Mouse (Mus musculus): Measurements from ENCODE around the gene Atp2b4. TPM values are rescaled to one million over a fixed set of nuclear protein-coding genes. Genes with fewer than 3 reads are reported as not detected.

The Atp2b4 gene
- polyA plus RNA-seq, 1 experiment from 2014 or later = 13.4 TPM

DNA sequence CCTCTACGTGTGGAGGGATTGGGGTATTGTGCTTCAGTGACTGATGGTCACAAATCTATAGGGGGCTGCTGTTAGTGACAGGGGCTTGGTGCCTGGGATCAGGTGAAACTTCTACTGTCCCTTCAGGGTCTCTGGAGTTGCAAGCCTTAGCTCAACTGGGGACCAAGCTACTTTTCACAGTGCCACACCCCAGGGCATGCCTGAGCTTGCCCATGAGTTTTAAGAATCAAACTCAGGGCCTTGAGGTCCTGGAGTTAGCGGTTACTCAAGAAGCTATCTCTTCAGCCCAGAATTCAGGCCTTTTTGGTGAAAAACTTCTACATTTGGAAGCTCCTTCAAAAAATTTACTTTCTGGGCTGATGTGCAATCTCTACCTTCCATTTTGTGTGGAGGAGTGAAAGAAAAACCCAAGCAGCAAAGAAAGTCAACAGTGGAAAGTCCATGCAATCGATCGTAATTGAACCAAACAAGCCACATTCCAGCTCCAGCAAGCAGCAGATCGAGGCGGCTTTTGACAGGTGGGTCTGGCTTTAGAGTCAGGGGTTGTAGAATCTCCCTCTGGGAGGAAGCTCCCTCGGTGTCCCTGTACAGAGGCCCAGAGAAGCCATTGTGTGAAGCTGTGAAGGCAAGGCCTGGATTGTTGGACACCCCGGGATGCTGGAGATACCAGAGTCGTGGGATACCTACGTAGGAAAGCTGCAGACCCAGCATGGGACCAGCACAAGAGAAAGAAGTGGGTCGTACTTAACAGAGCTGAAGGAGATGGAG lies 136.5 kb downstream of the Atp2b4 start:
- Histone ChIP-seq H3K4me2 (ENCODE audit: low read length) (no peak overlapping the region), H3K27me3 (ENCODE audit: control insufficient read depth, insufficient read depth, low read depth, low read length) (no peaks in the 10 kb centered on the region), H3K4me3 (ENCODE audit: low read depth, low read length) (no peak overlapping the region), H3K4me1 (ENCODE audit: control insufficient read depth, insufficient read depth, low read length) (peaks cover 10% of the 10 kb centered on the region), H3K9me3 (replicated peaks; ENCODE audit: control insufficient read depth, low read length, poor library complexity, severe bottlenecking) (no peaks in the 10 kb centered on the region), H3K27ac (ENCODE audit: low read length) (no peak overlapping the region), H3K36me3 (ENCODE audit: control insufficient read depth, insufficient read depth, low read length) (no peaks in the 10 kb centered on the region), H3K9ac (ENCODE audit: low read depth, low read length) (no peak overlapping the region)
- 57% methylated on average over 11 of the region's 11 CpGs for whole genome bisulfite sequencing
- ATAC-seq = no peak

DNA sequence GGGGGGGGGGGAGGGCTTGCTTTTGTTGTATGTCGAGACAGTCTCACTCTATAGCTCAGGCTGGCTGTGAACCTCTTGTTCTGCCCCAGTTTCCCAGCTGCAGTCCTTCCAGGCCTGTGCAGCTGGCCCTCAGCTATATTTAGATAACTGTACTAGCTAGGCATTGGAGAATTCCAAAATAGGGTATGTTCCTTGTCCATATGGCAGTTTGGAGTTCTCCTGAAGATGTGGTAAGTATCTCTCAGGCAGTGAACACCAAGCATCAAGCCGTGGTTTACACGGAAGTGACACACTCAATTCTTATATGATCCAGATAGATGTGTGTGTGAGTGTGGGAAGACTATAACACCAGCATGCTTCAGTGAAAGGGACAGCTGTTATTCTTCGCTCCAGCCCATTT lies 137.4 kb downstream of the Atp2b4 start:
- Histone ChIP-seq H3K4me2 (ENCODE audit: low read length) (no peak overlapping the region), H3K36me3 (ENCODE audit: control insufficient read depth, insufficient read depth, low read length) (no peaks in the 10 kb centered on the region), H3K27me3 (ENCODE audit: control insufficient read depth, insufficient read depth, low read depth, low read length) (no peaks in the 10 kb centered on the region), H3K27ac (ENCODE audit: low read length) (no peak overlapping the region), H3K9ac (ENCODE audit: low read depth, low read length) (no peak overlapping the region), H3K4me1 (ENCODE audit: control insufficient read depth, insufficient read depth, low read length) (peaks cover 18% of the 10 kb centered on the region), H3K9me3 (replicated peaks; ENCODE audit: control insufficient read depth, low read length, poor library complexity, severe bottlenecking) (no peaks in the 10 kb centered on the region), H3K4me3 (ENCODE audit: low read depth, low read length) (no peak overlapping the region)
- 87% methylated on average over 4 of the region's 4 CpGs for WGBS
- ATAC-seq = no peak

DNA sequence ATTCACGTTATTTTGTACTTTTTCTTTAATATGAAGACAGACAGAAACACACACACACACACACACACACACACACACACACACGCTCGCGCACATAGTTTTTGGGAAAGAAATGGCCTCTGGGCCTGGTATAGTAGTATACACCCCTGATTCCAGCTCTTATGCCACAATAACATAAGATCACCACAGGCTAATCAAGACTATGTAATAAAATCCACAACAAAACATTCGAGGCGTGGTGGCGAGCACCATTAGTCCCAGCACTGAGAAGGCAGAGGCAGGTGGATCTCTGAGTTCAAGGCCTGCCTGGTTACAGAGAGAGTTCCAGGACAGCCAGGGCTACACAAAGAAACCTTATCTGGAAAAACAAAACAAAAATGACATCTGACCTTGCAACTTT lies 137.9 kb downstream of the Atp2b4 start:
- H3K27me3 ChIP-seq (ENCODE audit: control insufficient read depth, insufficient read depth, low read depth, low read length) = no peaks in the 10 kb centered on the region
- ATAC-seq = no peak
- peaks cover 21% of the 10 kb centered on the region for H3K4me1 ChIP-seq (ENCODE audit: control insufficient read depth, insufficient read depth, low read length)
- 98% methylated on average over 7 of the region's 7 CpGs for WGBS
- no peak overlapping the region for H3K4me2 ChIP-seq (ENCODE audit: low read length)
- no peak overlapping the region for H3K9ac ChIP-seq (ENCODE audit: low read depth, low read length)
- H3K27ac ChIP-seq (ENCODE audit: low read length) = no peak overlapping the region
- no peak overlapping the region for H3K4me3 ChIP-seq (ENCODE audit: low read depth, low read length)
- H3K36me3 ChIP-seq (ENCODE audit: control insufficient read depth, insufficient read depth, low read length) = no peaks in the 10 kb centered on the region
- no peaks in the 10 kb centered on the region for H3K9me3 ChIP-seq (replicated peaks; ENCODE audit: control insufficient read depth, low read length, poor library complexity, severe bottlenecking)

DNA sequence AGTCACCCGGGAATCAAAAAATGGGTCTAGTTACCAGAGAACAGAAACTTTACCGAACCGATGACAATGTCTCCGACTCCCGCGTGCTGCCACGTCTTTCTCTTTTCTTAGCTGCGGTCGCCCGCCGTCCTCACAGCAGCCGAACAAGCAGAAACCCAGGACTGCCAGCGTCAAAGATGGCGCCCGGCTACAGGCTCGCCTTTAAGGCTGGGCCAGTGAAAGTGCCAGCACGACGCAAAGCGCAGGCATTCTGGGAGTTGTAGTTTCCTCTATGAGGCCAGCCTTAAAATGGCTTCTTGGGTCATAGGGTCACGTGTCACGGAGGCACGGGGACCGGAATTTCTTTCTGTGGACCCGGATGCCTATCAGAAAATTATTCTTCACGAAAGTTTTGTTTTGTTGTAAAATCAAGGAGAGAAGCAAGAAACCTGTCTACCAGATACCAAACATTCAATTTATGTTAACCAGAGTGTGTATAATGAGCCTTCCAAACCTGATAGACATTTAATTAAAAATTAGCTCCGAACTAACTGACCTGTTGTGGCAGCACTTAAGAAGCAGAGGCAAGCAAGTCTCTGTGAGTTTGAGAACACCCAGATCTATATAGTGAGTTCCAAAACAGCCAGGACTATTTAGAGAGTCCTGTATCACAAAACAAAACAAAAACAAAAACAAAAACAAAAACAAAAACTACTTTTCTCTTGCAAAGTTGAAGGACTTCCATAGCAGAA lies 139.5 kb downstream of the Atp2b4 start, which contains the start of gene Gm38394:
Gene Gm38394 (minus strand): TSS at position 116 of the 731 bp plus-strand sequence.
- 2% methylated on average over 26 of the region's 26 CpGs for WGBS
- H3K4me1 ChIP-seq (ENCODE audit: control insufficient read depth, insufficient read depth, low read length) = peaks cover 32% of the 10 kb centered on the region
- H3K27ac ChIP-seq (ENCODE audit: low read length) = peak within 1 kb of the TSS; percentile 83
- H3K36me3 ChIP-seq (ENCODE audit: control insufficient read depth, insufficient read depth, low read length) = no peaks in the 10 kb centered on the region
- H3K4me2 ChIP-seq (ENCODE audit: low read length) = peak within 1 kb of the TSS; percentile 98
- H3K9ac ChIP-seq (ENCODE audit: low read depth, low read length) = peak within 1 kb of the TSS; percentile 71
- peak within 1 kb of the TSS; percentile 76 for H3K4me3 ChIP-seq (ENCODE audit: low read depth, low read length)
- H3K27me3 ChIP-seq (ENCODE audit: control insufficient read depth, insufficient read depth, low read depth, low read length) = no peaks in the 10 kb centered on the region
- H3K9me3 ChIP-seq (replicated peaks; ENCODE audit: control insufficient read depth, low read length, poor library complexity, severe bottlenecking) = no peaks in the 10 kb centered on the region
- peak; percentile 99 for ATAC-seq

DNA sequence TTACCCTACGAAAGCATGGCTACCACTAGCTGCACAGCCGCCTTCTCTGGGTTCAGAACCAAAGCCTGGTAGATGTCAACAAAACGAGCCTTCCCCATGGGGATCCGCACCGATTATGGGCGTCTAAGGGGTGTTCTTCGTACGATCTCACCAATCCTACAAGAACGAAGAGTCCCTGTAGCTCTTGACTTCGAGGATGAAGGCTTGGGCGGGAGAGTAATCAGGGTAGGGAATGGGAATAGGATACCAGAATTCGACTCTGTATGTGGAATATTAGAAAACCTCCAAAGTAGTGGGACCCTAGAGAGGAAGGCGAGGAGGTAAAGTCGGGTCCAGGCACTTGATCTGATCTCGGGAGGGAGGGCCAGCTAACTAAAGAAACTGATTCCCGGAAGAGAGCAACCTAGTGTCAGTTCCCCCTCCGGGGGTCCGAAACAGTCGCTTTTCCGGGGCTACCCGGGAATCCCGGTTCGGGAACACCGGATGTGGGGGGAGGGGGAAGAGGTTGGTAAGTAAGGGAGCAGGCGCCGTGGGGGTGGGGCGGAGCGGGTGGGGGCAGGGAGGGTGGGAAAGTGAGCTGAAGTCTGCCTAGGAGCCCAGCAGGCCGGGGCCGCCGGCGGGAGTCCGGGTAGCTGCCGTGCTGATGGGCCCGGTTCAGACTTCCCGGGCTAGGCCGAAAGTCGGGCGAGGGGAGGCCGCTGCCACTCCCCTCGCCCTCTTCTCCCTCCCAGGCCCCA lies 140.2 kb downstream of the Atp2b4 start, which contains the start of gene Zbed6:
Gene Zbed6 (minus strand): TSS at position 420 of the 737 bp plus-strand sequence.
- H3K9ac ChIP-seq (ENCODE audit: low read depth, low read length) = peak within 1 kb of the TSS; percentile 71
- H3K9me3 ChIP-seq (replicated peaks; ENCODE audit: control insufficient read depth, low read length, poor library complexity, severe bottlenecking) = no peaks in the 10 kb centered on the region
- no peaks in the 10 kb centered on the region for H3K27me3 ChIP-seq (ENCODE audit: control insufficient read depth, insufficient read depth, low read depth, low read length)
- peak within 1 kb of the TSS; percentile 76 for H3K4me3 ChIP-seq (ENCODE audit: low read depth, low read length)
- no peaks in the 10 kb centered on the region for H3K36me3 ChIP-seq (ENCODE audit: control insufficient read depth, insufficient read depth, low read length)
- H3K4me2 ChIP-seq (ENCODE audit: low read length) = peak within 1 kb of the TSS; percentile 98
- WGBS = 2% methylated on average over 32 of the region's 41 CpGs
- ATAC-seq = peak; percentile 85
- peak within 1 kb of the TSS; percentile 83 for H3K27ac ChIP-seq (ENCODE audit: low read length)
- peaks cover 37% of the 10 kb centered on the region for H3K4me1 ChIP-seq (ENCODE audit: control insufficient read depth, insufficient read depth, low read length)

DNA sequence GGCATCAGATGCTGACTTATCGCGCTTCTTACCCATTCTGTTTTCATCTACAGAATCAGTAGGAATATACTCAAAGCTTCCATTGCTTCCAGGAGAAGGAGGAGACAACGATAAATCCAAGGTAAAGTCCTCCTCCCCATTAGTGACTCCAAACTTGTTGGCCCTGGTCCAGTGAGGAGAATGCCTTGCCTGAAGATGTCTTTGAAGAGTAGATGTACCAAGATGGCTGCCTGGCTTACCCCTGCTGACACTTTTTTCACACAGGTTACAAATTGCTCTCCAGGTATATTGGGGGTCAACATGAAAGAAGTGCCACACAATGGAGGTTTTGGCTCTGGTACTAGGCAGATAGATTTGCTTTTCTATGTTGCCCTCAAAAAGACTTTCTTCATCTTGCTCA lies 142.0 kb downstream of the Atp2b4 start:
- 79% methylated on average over 3 of the region's 3 CpGs for WGBS
- H3K36me3 ChIP-seq (ENCODE audit: control insufficient read depth, insufficient read depth, low read length) = no peaks in the 10 kb centered on the region
- no peak overlapping the region for H3K4me2 ChIP-seq (ENCODE audit: low read length)
- no peak overlapping the region for H3K27ac ChIP-seq (ENCODE audit: low read length)
- H3K27me3 ChIP-seq (ENCODE audit: control insufficient read depth, insufficient read depth, low read depth, low read length) = no peaks in the 10 kb centered on the region
- no peak for ATAC-seq
- H3K4me1 ChIP-seq (ENCODE audit: control insufficient read depth, insufficient read depth, low read length) = peaks cover 38% of the 10 kb centered on the region
- no peaks in the 10 kb centered on the region for H3K9me3 ChIP-seq (replicated peaks; ENCODE audit: control insufficient read depth, low read length, poor library complexity, severe bottlenecking)
- H3K4me3 ChIP-seq (ENCODE audit: low read depth, low read length) = no peak overlapping the region
- H3K9ac ChIP-seq (ENCODE audit: low read depth, low read length) = no peak overlapping the region

DNA sequence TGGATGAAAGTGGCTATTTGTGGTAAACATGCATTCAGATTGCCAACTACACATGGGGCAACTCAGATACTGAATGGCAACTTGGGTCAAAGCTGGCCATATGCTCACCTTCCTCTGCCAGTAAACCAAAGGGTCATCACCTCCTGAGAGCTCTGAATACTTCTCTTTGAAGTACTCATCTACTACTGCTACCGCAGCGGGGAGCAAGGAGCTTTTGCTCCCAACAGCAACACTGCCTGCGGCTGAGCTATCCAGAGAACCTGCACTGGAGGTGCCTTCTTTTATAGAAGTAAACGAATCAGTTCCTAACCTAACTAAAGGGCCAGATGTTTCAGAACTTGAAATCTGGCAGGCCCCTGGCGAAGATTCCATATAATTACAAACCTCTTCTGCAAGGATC lies 144.0 kb downstream of the Atp2b4 start:
- no peak overlapping the region for H3K4me3 ChIP-seq (ENCODE audit: low read depth, low read length)
- H3K27me3 ChIP-seq (ENCODE audit: control insufficient read depth, insufficient read depth, low read depth, low read length) = no peaks in the 10 kb centered on the region
- no peak overlapping the region for H3K27ac ChIP-seq (ENCODE audit: low read length)
- no peaks in the 10 kb centered on the region for H3K36me3 ChIP-seq (ENCODE audit: control insufficient read depth, insufficient read depth, low read length)
- peaks cover 45% of the 10 kb centered on the region for H3K4me1 ChIP-seq (ENCODE audit: control insufficient read depth, insufficient read depth, low read length)
- WGBS = 71% methylated on average over 5 of the region's 5 CpGs
- no peak for ATAC-seq
- H3K9ac ChIP-seq (ENCODE audit: low read depth, low read length) = no peak overlapping the region
- no peak overlapping the region for H3K4me2 ChIP-seq (ENCODE audit: low read length)
- no peaks in the 10 kb centered on the region for H3K9me3 ChIP-seq (replicated peaks; ENCODE audit: control insufficient read depth, low read length, poor library complexity, severe bottlenecking)

DNA sequence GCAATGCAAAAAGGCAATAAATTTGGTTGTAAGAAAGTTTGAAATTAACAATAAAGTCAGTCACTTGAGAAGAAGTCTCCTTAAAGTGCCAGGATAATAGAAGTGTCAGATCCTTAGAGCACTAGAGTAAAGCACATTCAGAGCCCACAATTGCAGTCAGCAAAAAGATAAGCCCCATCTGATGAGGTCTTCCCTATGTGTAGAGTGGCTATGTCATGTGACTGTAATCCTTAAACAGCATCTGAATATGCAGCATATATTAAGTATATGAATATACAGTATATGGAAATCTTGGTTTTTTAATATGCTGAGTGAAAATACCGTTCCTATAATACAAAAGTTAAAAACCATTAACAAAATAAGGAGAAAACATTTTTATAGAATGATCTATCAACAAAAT lies 147.8 kb downstream of the Atp2b4 start:
- H3K27me3 ChIP-seq (ENCODE audit: control insufficient read depth, insufficient read depth, low read depth, low read length) = no peaks in the 10 kb centered on the region
- WGBS = 96% methylated on average over 1 of the region's 1 CpGs
- H3K9ac ChIP-seq (ENCODE audit: low read depth, low read length) = no peak overlapping the region
- H3K4me1 ChIP-seq (ENCODE audit: control insufficient read depth, insufficient read depth, low read length) = peaks cover 24% of the 10 kb centered on the region
- no peak for ATAC-seq
- no peak overlapping the region for H3K27ac ChIP-seq (ENCODE audit: low read length)
- H3K4me2 ChIP-seq (ENCODE audit: low read length) = no peak overlapping the region
- H3K36me3 ChIP-seq (ENCODE audit: control insufficient read depth, insufficient read depth, low read length) = no peaks in the 10 kb centered on the region
- H3K9me3 ChIP-seq (replicated peaks; ENCODE audit: control insufficient read depth, low read length, poor library complexity, severe bottlenecking) = no peaks in the 10 kb centered on the region
- H3K4me3 ChIP-seq (ENCODE audit: low read depth, low read length) = no peak overlapping the region

Measured in midbrain, embryonic 16.5 days (tissue).